Mouse (Mus musculus): ENCODE results near the gene Abhd5. TPM values are rescaled to one million over a fixed set of nuclear protein-coding genes. Genes with fewer than 3 reads are reported as not detected.

The Abhd5 gene
- total RNA-seq, 2 experiments from 2014 or later = 15.0 to 21.7 TPM

GRCm38 (mm10) chr9:122416617-122417016, 65.2 kb downstream of the Abhd5 start:
- no peak for DNase-seq

GRCm38 (mm10) chr9:122420195-122420756, 68.9 kb downstream of the Abhd5 start:
- no peak for DNase-seq

DNA sequence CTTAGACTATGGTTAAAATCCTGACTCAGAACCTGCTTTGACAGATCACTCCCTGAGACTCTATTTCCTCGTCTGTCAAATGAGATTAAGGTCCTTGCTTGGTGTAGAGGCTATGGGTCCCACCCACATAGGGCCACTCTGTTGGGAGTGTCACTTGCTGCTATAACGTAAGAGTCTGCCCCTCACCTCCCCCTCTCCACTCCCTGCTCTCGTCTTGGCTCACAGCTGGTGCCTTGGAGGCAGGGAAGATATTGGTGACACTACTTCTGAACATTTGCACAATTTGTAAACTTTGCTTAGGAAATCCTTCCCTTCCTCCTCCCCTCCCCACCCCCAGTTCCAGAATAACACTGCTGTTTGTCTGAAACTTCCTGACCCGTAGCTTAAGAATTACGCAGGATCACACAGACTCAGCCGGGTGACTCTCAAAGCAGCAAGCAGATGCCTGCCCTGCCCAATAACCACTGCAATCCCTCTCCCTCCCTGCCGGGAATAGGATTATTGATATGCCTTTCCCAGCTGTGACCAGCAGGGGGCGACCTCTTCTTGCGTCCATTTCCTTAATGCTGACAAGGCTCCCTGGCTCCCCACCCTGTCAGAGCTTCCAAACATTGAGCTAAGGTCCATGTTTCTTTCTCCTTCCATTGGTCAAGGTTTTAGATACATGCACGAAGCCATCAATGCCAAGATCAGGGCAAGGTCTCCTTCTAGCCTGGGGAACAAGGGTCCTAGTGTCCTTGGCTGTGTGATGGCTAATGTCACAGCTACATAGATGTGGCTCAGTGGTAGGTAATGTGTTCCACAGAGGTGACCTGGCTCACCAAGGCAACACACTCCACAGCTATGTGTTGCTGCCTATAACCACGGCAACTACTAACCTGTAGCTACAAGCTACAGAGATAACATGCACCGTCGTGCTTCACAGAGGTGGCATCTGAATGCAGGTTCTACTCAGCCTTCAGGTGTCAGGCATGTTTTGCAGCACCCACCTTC, 69.7 kb downstream of the Abhd5 start:
- peak; percentile 80 to 82 for DNase-seq

DNA sequence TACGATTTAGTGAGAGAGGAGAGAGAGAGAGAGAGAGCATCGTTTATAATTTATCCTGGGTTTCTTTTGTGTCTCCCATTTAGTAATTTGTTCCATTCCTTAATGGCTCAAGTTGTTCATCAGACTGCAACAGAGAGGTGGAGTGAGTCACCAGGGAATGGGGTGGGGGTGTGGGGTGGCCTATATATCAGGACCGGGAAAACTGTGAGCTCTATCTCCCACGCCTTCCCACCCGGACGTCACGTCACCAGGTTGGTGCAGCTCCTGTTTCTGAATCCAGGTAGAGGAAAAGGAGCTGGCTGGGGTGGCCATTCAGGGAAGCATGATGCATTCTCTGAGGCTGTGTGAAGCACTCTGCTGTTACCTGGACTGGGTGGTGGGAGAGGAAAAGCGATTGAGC, 70.5 kb downstream of the Abhd5 start:
- DNase-seq = no peak

DNA sequence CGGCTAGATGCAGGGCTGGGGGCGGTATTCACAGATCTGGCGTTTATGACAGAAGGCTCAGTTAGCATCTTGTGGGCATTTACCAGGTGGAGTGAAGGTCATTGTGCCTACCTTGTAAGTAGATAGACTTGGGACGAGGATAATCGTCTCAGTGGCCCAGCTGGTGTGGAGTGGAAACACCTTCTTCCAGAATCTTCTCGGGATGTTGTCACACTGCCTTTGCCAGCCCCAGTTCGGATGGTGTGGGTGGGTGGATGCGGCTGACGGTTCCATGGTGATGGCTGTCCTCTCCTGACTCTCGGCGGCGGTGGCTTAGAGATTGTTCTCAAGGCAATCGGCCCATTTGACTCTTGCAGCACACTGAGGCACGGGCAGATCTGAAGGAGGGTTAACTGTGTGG, 71.3 kb downstream of the Abhd5 start:
- peak; percentile 49 to 51 for DNase-seq

- no peak for DNase-seq
Observed at GRCm38 (mm10) chr9:122423146-122423545, 71.7 kb downstream of the Abhd5 start.

DNA sequence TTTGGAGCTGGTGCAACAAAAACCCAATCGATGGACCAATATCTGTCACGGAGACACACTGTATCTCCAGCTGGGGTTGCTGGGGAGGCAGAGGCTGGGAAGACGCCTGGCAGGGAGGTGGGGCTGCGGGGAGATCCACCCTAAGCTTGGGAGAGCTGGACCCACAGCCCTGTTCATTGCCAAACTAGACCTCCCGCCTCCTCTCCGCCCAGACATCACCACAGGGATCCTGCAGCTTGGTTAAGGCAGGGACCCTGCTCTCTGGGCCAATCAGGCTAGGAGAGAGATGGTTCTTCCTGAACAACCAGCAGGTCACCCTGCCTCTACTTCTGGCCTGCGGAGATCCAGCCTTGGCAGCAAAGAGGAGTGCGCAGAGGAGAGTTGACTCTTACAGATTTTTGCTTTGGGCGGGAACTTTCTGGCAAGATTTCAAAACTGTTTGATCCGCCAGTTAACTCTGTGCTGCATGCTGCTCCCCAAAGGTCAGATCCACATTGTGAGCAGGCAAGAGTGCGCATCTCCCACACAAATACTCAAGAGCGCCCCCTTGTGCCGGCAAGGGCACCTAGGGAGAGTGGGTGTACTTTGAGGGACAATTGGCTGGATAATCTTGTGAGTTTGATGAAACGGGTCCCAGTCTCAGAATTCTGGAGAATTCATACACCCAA, 73.7 kb downstream of the Abhd5 start:
- no peak for DNase-seq

- DNase-seq = no peak
Observed at GRCm38 (mm10) chr9:122429058-122429649, 77.7 kb downstream of the Abhd5 start.

- no peak for DNase-seq
Observed at GRCm38 (mm10) chr9:122429685-122430084, 78.3 kb downstream of the Abhd5 start.

Other genes with a start within 250 kb of the Abhd5 start
- 100 to 1,000 TPM; 105 to 113 TPM for gene Snrk, start 234.3 kb upstream of the Abhd5 start, total RNA-seq (2021)
- 10 to 100 TPM; 20.4 to 20.8 TPM for gene Ano10, start 57.2 kb upstream of the Abhd5 start, total RNA-seq (2021)